Mouse (Mus musculus): ENCODE measurements around the gene Klri1. TPM values are rescaled to one million over a fixed set of nuclear protein-coding genes. Genes with fewer than 3 reads are reported as not detected.

Gene Klri1
- polyA plus RNA-seq (2014; fragmentation: Illumina TruSeq; extraction: RNeasy Lipid Tissue Mini Kit (QIAGEN cat#74804); ENCODE audit: low read depth, low replicate concordance), result 0.81 TPM

GRCm38 (mm10) chr6:129717032-129717431 lies at the start of gene Klri1:
Klri1 (minus strand) TSS chr6:129717132.

GRCm38 (mm10) chr6:129740069-129740721 lies 23.3 kb upstream of the Klri1 start, which contains the start of gene Klri2:
Klri2 (minus strand) TSS chr6:129740484.

GRCm38 (mm10) chr6:129678873-129679272 lies 38.1 kb downstream of the Klri1 start, which contains the start of gene Klrc1:
Klrc1 (minus strand) TSS chr6:129678973.

GRCm38 (mm10) chr6:129660589-129660988 lies 56.3 kb downstream of the Klri1 start, which contains the start of gene Klrc2:
Klrc2 (minus strand) TSS chr6:129660689.

Other genes starting within 250 kb of the Klri1 start
- 0.12 TPM for gene Olr1, start 210.0 kb downstream of the Klri1 start, polyA plus RNA-seq (2014; fragmentation: Illumina TruSeq; extraction: RNeasy Lipid Tissue Mini Kit (QIAGEN cat#74804); ENCODE audit: low read depth, low replicate concordance)
- gene Tmem52b, start 204.6 kb downstream of the Klri1 start, polyA plus RNA-seq (2014; fragmentation: Illumina TruSeq; extraction: RNeasy Lipid Tissue Mini Kit (QIAGEN cat#74804); ENCODE audit: low read depth, low replicate concordance), result 745 TPM
- 242 TPM for gene Gabarapl1, start 184.0 kb downstream of the Klri1 start, polyA plus RNA-seq (2014; fragmentation: Illumina TruSeq; extraction: RNeasy Lipid Tissue Mini Kit (QIAGEN cat#74804); ENCODE audit: low read depth, low replicate concordance)
- gene Klre1, start 139.2 kb downstream of the Klri1 start, polyA plus RNA-seq (2014; fragmentation: Illumina TruSeq; extraction: RNeasy Lipid Tissue Mini Kit (QIAGEN cat#74804); ENCODE audit: low read depth, low replicate concordance), result 0.40 TPM
- 2.7 TPM for gene Klrd1, start 125.3 kb downstream of the Klri1 start, polyA plus RNA-seq (2014; fragmentation: Illumina TruSeq; extraction: RNeasy Lipid Tissue Mini Kit (QIAGEN cat#74804); ENCODE audit: low read depth, low replicate concordance)
- gene Klrk1, start 93.3 kb downstream of the Klri1 start, polyA plus RNA-seq (2014; fragmentation: Illumina TruSeq; extraction: RNeasy Lipid Tissue Mini Kit (QIAGEN cat#74804); ENCODE audit: low read depth, low replicate concordance), result 1.2 TPM
- gene Klrc3, start 73.8 kb downstream of the Klri1 start, polyA plus RNA-seq (2014; fragmentation: Illumina TruSeq; extraction: RNeasy Lipid Tissue Mini Kit (QIAGEN cat#74804); ENCODE audit: low read depth, low replicate concordance), result not detected
- 0.40 TPM for gene Klrc2, start 56.4 kb downstream of the Klri1 start, polyA plus RNA-seq (2014; fragmentation: Illumina TruSeq; extraction: RNeasy Lipid Tissue Mini Kit (QIAGEN cat#74804); ENCODE audit: low read depth, low replicate concordance)
- 0.44 TPM for gene Klrc1, start 38.2 kb downstream of the Klri1 start, polyA plus RNA-seq (2014; fragmentation: Illumina TruSeq; extraction: RNeasy Lipid Tissue Mini Kit (QIAGEN cat#74804); ENCODE audit: low read depth, low replicate concordance)
- gene Klri2, start 23.4 kb upstream of the Klri1 start, polyA plus RNA-seq (2014; fragmentation: Illumina TruSeq; extraction: RNeasy Lipid Tissue Mini Kit (QIAGEN cat#74804); ENCODE audit: low read depth, low replicate concordance), result not detected
- gene Gm156, start 67.1 kb upstream of the Klri1 start, polyA plus RNA-seq (2014; fragmentation: Illumina TruSeq; extraction: RNeasy Lipid Tissue Mini Kit (QIAGEN cat#74804); ENCODE audit: low read depth, low replicate concordance), result not detected
- gene Gm17631, start 145.5 kb upstream of the Klri1 start, polyA plus RNA-seq (2014; fragmentation: Illumina TruSeq; extraction: RNeasy Lipid Tissue Mini Kit (QIAGEN cat#74804); ENCODE audit: low read depth, low replicate concordance), result not detected
- gene Klra17, start 159.5 kb upstream of the Klri1 start, polyA plus RNA-seq (2014; fragmentation: Illumina TruSeq; extraction: RNeasy Lipid Tissue Mini Kit (QIAGEN cat#74804); ENCODE audit: low read depth, low replicate concordance), result not detected
- not detected for gene Klra5, start 200.5 kb upstream of the Klri1 start, polyA plus RNA-seq (2014; fragmentation: Illumina TruSeq; extraction: RNeasy Lipid Tissue Mini Kit (QIAGEN cat#74804); ENCODE audit: low read depth, low replicate concordance)